Mouse (Mus musculus): ENCODE measurements around the gene Kcnip3. TPM values are rescaled to one million over a fixed set of nuclear protein-coding genes. Genes with fewer than 3 reads are reported as not detected.

Kcnip3 gene
- under 1 TPM; 0.28 to 0.31 TPM for total RNA-seq (2021)
- long read RNA-seq, experiment 1, result 0 reads
- long read RNA-seq, experiment 2, partial matches to known transcripts, result 1 of 1 reads
- long read RNA-seq, experiment 2, other reads (novel, unspliced or antisense), result 0 of 1 reads

GRCm38 (mm10) chr2:127522006-127522441 is at the start of gene Kcnip3:
Gene Kcnip3 (minus strand): TSS chr2:127522094.
- H3K4me3 ChIP-seq, result peak within 1 kb of the TSS; percentile 26
- intact Hi-C loops (cut with DNase I), result no loop called here
- no peak for DNase-seq
- no peak within 1 kb of the TSS for H3K27ac ChIP-seq
- no peak for TF ChIP-seq CTCF (IDR thresholded peaks at IDR 0.05)

DNA sequence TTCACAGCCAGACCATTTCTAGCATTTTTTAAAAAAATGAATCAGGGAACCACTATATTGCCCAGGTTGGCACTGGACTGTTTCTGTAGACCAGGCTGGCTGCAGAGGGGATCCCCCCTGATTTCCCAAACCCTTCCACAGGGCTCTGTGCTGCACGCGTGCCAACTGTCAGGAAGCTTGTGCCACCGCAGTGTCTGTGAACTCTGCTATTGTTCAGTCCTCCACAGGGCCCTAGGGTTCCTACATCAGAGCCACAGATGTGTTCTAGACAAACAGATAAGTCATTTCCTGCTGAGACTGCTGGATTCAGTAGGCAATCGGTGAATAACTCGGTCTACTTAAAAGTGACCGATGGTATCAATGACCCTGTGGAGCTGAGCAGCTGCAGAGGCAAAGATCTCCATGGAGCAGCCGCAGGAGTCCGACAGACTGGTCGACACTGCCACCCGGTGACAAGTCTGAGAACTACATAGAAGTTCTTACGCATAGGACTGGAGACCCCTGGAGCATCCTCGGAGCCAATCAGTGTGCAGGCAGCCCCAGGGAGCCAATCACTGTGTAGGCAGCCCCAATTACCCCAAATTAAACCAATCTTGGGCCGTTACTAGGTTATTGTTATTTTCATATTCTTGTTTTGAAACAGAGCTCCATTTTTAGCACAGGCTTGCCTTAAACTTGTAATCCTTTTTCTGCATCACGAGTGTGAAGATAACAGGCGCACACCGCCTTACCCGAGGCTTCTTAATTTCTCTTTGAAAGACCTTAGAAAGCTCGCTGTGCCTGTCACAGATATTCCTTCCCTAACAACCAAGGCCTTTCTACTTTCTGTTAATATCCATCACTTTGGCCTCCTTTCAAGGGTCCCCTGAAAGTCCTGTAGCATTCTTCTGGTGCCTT is 37.4 kb upstream of the Kcnip3 start:
- Histone ChIP-seq H3K4me3 (no peak overlapping the region), H3K27ac (no peak overlapping the region)
- intact Hi-C loops (cut with DNase I), result loop anchor here (1.0 kb wide), 2 partner anchors 52 to 97 kb away; no protein-coding TSS in a partner anchor
- peak; percentile 79 for TF ChIP-seq CTCF (IDR thresholded peaks at IDR 0.05)
- peak; percentile 76 for DNase-seq

DNA sequence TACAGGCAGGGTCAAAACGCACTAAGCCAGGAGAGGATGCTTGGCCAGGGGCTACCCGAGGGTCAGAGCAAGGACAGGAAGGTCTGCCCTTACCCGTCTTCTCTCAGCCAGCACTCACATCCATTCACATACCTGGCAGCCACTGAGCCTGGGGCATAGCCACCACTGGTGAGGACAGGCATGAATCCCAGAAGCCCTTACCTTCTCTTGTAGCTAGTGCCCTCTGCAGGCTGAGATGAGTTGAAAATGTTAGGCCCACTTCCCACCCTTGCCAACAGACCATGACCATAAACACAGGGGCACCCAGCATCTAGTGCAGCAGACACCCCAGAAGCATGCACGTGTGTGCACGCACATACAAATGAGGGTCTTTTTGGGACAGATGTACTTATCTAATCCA is 29.2 kb upstream of the Kcnip3 start:
- intact Hi-C loops (cut with DNase I), result no loop called here
- Histone ChIP-seq H3K4me3 (no peak overlapping the region), H3K27ac (no peak overlapping the region)
- DNase-seq, result no peak
- TF ChIP-seq CTCF (IDR thresholded peaks at IDR 0.05), result peak; percentile 19; the same call in 1 of the 2 replicates

GRCm38 (mm10) chr2:127550446-127550845 is 28.6 kb upstream of the Kcnip3 start:
- Histone ChIP-seq H3K27ac (no peak overlapping the region), H3K4me3 (no peak overlapping the region)
- intact Hi-C loops (cut with DNase I), result no loop called here
- TF ChIP-seq CTCF (IDR thresholded peaks at IDR 0.05), result no peak
- no peak for DNase-seq

GRCm38 (mm10) chr2:127549711-127550110 is 27.8 kb upstream of the Kcnip3 start:
- intact Hi-C loops (cut with DNase I), result no loop called here
- H3K27ac ChIP-seq, result no peak overlapping the region
- H3K4me3 ChIP-seq, result no peak overlapping the region
- no peak for TF ChIP-seq CTCF (IDR thresholded peaks at IDR 0.05)
- DNase-seq, result no peak

- no peak for TF ChIP-seq CTCF (IDR thresholded peaks at IDR 0.05)
- H3K27ac ChIP-seq, result no peak overlapping the region
- DNase-seq, result no peak
- H3K4me3 ChIP-seq, result no peak overlapping the region
- intact Hi-C loops (cut with DNase I), result no loop called here
Observed at GRCm38 (mm10) chr2:127548342-127549074, 26.6 kb upstream of the Kcnip3 start.

DNA sequence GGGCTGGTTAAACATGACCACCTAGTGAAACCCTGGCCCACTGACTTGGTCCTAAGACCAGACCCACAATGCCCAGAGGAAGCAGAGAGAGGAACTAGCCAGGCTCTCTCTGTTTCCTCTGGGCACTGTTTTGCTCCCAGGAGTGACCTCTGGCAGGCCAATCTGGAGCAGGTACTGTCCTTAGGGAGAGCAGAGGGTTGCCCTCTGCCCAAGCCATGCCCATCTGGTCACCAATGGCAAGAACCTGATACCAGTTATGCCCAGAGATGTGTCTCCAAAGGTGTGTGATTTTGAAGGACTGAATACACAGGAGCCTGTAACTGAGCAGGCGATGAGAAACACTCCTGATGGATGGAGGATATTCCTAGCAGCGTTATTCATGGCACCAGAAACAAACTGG is 19.8 kb upstream of the Kcnip3 start:
- no peak for TF ChIP-seq CTCF (IDR thresholded peaks at IDR 0.05)
- Histone ChIP-seq H3K27ac (no peak overlapping the region), H3K4me3 (no peak overlapping the region)
- intact Hi-C loops (cut with DNase I), result no loop called here
- no peak for DNase-seq

- intact Hi-C loops (cut with DNase I), result no loop called here
- no peak for TF ChIP-seq CTCF (IDR thresholded peaks at IDR 0.05)
- DNase-seq, result no peak
- H3K27ac ChIP-seq, result no peak within 1 kb of the TSS
- H3K4me3 ChIP-seq, result no peak within 1 kb of the TSS
Observed at GRCm38 (mm10) chr2:127541185-127541584, 19.3 kb upstream of the Kcnip3 start, which contains the start of gene Prom2. Gene Prom2 (minus strand): TSS chr2:127541467.

DNA sequence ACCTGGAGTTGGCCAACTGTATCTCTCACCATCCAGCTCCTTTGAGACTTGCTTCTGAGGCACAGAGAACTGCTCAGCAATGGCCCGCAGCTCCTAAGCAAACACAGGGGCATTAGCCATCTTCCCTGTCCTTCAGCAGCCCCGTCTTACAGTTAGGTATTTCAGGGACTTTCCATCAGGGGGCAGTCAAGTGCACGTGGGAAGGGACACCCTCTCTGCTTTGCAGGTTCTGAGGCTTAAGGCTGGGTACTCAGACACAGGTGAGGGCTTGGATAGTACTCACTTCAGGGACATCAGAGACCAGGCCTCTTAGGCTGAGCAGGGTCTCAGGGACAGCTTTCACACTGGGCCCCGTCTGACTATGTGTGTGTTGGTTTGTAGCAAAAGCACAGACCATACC is 17.6 kb upstream of the Kcnip3 start:
- peak; percentile 35; the same call in 1 of the 2 replicates for TF ChIP-seq CTCF (IDR thresholded peaks at IDR 0.05)
- H3K27ac ChIP-seq, result no peak overlapping the region
- intact Hi-C loops (cut with DNase I), result no loop called here
- DNase-seq, result no peak
- no peak overlapping the region for H3K4me3 ChIP-seq

GRCm38 (mm10) chr2:127537548-127537947 is 15.7 kb upstream of the Kcnip3 start:
- Histone ChIP-seq H3K4me3 (no peak overlapping the region), H3K27ac (no peak overlapping the region)
- TF ChIP-seq CTCF (IDR thresholded peaks at IDR 0.05), result no peak
- intact Hi-C loops (cut with DNase I), result no loop called here
- no peak for DNase-seq

- Histone ChIP-seq H3K27ac (no peak overlapping the region), H3K4me3 (no peak overlapping the region)
- intact Hi-C loops (cut with DNase I), result no loop called here
- DNase-seq, result no peak
- TF ChIP-seq CTCF (IDR thresholded peaks at IDR 0.05), result no peak
Observed at GRCm38 (mm10) chr2:127535363-127535762, 13.5 kb upstream of the Kcnip3 start.

DNA sequence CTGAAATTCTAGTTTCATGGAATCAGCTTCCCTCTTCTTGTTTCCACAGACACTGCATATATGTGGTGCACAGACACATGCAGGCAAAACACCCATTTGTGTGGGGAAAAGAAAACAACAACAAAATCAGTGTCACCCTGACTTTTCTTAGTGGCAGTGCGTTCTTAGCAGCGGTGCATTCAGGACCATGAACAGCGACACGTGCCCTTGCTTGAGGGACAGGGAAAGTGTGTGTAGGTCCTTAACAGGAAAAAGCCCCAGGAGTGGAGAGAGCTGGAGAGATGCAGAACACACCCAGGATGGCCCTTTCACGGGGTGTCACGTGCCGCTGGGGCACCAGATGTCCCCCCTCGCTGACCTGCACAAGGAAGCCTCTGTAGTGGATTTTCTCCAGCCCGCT is 10.5 kb upstream of the Kcnip3 start:
- intact Hi-C loops (cut with DNase I), result no loop called here
- H3K4me3 ChIP-seq, result no peak overlapping the region
- DNase-seq, result no peak
- no peak for TF ChIP-seq CTCF (IDR thresholded peaks at IDR 0.05)
- no peak overlapping the region for H3K27ac ChIP-seq

GRCm38 (mm10) chr2:127531592-127531991 is 9.7 kb upstream of the Kcnip3 start:
- TF ChIP-seq CTCF (IDR thresholded peaks at IDR 0.05), result no peak
- no peak for DNase-seq
- intact Hi-C loops (cut with DNase I), result no loop called here
- Histone ChIP-seq H3K4me3 (no peak overlapping the region), H3K27ac (no peak overlapping the region)
